Comparison of ENCODE assay signal across 19 mouse cellular contexts in genomic region chr11:45960003-45960402, GRCm38 (mm10). TPM values are rescaled to one million over a fixed set of nuclear protein-coding genes. Genes with fewer than 3 reads are reported as not detected.
DNase-seq lines count a peak whose midpoint lies in the region; ATAC-seq and TF ChIP-seq lines count a peak whose summit lies in the region.
"Had no signal": no experiment of that assay in that cellular context is flagged by ENCODE, and none has a peak within 500 bp of the region (broad histone marks: within the 10 kb centered on the region; RNA-seq: fewer than 3 reads in every experiment).

No protein-coding gene starts in this region.

- H3K4me2 ChIP-seq in hindbrain, embryonic 16.5 days (ENCODE audit: low read length): no peak overlapping the region
- H3K4me2 ChIP-seq: heart, embryonic 13.5 days; limb, embryonic 15.5 days; lung, embryonic 15.5 days had no signal

- no peak overlapping the region for H3K9ac ChIP-seq in heart, adult 2 months (ENCODE audit: low read depth, low read length)
- H3K9ac ChIP-seq in hindbrain, embryonic 16.5 days (ENCODE audit: low read depth, low read length): no peak overlapping the region
- H3K9ac ChIP-seq: heart, embryonic 13.5 days; limb, embryonic 15.5 days; lung, embryonic 15.5 days had no signal

- no peaks in the 10 kb centered on the region for H3K36me3 ChIP-seq in heart, adult 2 months (ENCODE audit: control insufficient read depth, insufficient read depth, low read length)
- H3K36me3 ChIP-seq in heart, embryonic 10.5 days: no peaks in the 10 kb centered on the region
- no peaks in the 10 kb centered on the region for H3K36me3 ChIP-seq in thymus, adult 2 months (ENCODE audit: control insufficient read depth, insufficient read depth, low read length)
- H3K36me3 ChIP-seq in hindbrain, embryonic 16.5 days (ENCODE audit: control insufficient read depth, insufficient read depth, low read length): no peaks in the 10 kb centered on the region
- H3K36me3 ChIP-seq: forebrain, embryonic 10.5 days; heart, embryonic 13.5 days; limb, embryonic 15.5 days; lung, embryonic 15.5 days had no signal

- H3K4me1 ChIP-seq in heart, adult 2 months (ENCODE audit: control insufficient read depth, insufficient read depth, low read length): no peaks in the 10 kb centered on the region
- 0 out of 2 replicates have a peak, but pooled peaks cover under 1% of the 10 kb centered on the region for H3K4me1 ChIP-seq in heart, embryonic 10.5 days
- no peaks in the 10 kb centered on the region for H3K4me1 ChIP-seq in thymus, adult 2 months (replicated peaks; ENCODE audit: control insufficient read depth, insufficient read depth, low read length)
- H3K4me1 ChIP-seq in hindbrain, embryonic 16.5 days (ENCODE audit: control insufficient read depth, insufficient read depth, low read depth, low read length): no peaks in the 10 kb centered on the region
- H3K4me1 ChIP-seq: heart, embryonic 13.5 days; limb, embryonic 15.5 days; lung, embryonic 15.5 days had no signal

- ATAC-seq in hindbrain, embryonic 16.5 days: no peak
- ATAC-seq: inflammation-experienced regulatory T-cells, adult 6 months had no signal

- no peaks in the 10 kb centered on the region for H3K79me2 ChIP-seq in heart, adult 2 months (replicated peaks; ENCODE audit: control insufficient read depth, insufficient read depth, low read length)

- H3K27ac ChIP-seq in heart, adult 2 months: no peak overlapping the region
- H3K27ac ChIP-seq in heart, embryonic 10.5 days: no peak overlapping the region
- H3K27ac ChIP-seq in thymus, adult 2 months (ENCODE audit: control insufficient read depth, insufficient read depth, low read length): no peak overlapping the region
- no peak overlapping the region for H3K27ac ChIP-seq in gastrocnemius, adult 2 months
- no peak overlapping the region for H3K27ac ChIP-seq in hindbrain, embryonic 16.5 days (ENCODE audit: low read depth, low read length)
- H3K27ac ChIP-seq: forebrain, embryonic 10.5 days; heart, embryonic 13.5 days; limb, embryonic 15.5 days; lung, embryonic 15.5 days had no signal

- no peak overlapping the region for H3K4me3 ChIP-seq in heart, adult 2 months
- no peak overlapping the region for H3K4me3 ChIP-seq in heart, embryonic 10.5 days
- no peak overlapping the region for H3K4me3 ChIP-seq in thymus, adult 2 months (ENCODE audit: control insufficient read depth, insufficient read depth, low read length)
- H3K4me3 ChIP-seq in gastrocnemius, adult 2 months: no peak overlapping the region
- no peak overlapping the region for H3K4me3 ChIP-seq in hindbrain, embryonic 16.5 days (ENCODE audit: low read length)
- H3K4me3 ChIP-seq: forebrain, embryonic 10.5 days; heart, embryonic 13.5 days; limb, embryonic 15.5 days; lung, embryonic 15.5 days; megakaryocyte, embryonic 14.5 days had no signal

- no peaks in the 10 kb centered on the region for H3K27me3 ChIP-seq in heart, adult 2 months (ENCODE audit: control insufficient read depth, insufficient read depth, low read length)
- no peaks in the 10 kb centered on the region for H3K27me3 ChIP-seq in heart, embryonic 10.5 days (ENCODE audit: insufficient read depth, poor library complexity, severe bottlenecking)
- H3K27me3 ChIP-seq in thymus, adult 2 months (ENCODE audit: control insufficient read depth, insufficient read depth, low read length): no peaks in the 10 kb centered on the region
- no peaks in the 10 kb centered on the region for H3K27me3 ChIP-seq in hindbrain, embryonic 16.5 days (replicated peaks; ENCODE audit: control insufficient read depth, insufficient read depth, low read length)
- H3K27me3 ChIP-seq: heart, embryonic 13.5 days; limb, embryonic 15.5 days; lung, embryonic 15.5 days had no signal

- H3K9me3 ChIP-seq in heart, embryonic 10.5 days: no peaks in the 10 kb centered on the region
- H3K9me3 ChIP-seq in hindbrain, embryonic 16.5 days (ENCODE audit: control insufficient read depth, low read length): no peaks in the 10 kb centered on the region
- H3K9me3 ChIP-seq: forebrain, embryonic 10.5 days; limb, embryonic 15.5 days; lung, embryonic 15.5 days had no signal

- no peak for TF ChIP-seq POLR2A in heart, adult 2 months (IDR thresholded peaks at IDR 0.05; ENCODE audit: insufficient read depth, low read depth, low read length)
- no peak for TF ChIP-seq POLR2A in thymus, adult 2 months (IDR thresholded peaks at IDR 0.05; ENCODE audit: control insufficient read depth, extremely low read depth, insufficient read depth, low read length, poor library complexity)

- whole genome bisulfite sequencing in heart, adult 2 months: 83% methylated on average over 5 of the region's 5 CpGs
- 80% methylated on average over 5 of the region's 5 CpGs for WGBS in heart, embryonic 10.5 days
- WGBS in thymus, adult 2 months: 90% methylated on average over 5 of the region's 5 CpGs
- 86% methylated on average over 5 of the region's 5 CpGs for WGBS in hindbrain, embryonic 16.5 days

- DNase-seq in heart, adult 2 months: no peak
- DNase-seq in heart, embryonic 10.5 days (ENCODE audit: low spot score): no peak
- DNase-seq in thymus, adult 2 months: peak; percentile 26
- DNase-seq in thymus, postnatal 36 days: no peak
- peak; percentile 13 for DNase-seq in T-cell, adult 2 months (ENCODE audit: low spot score)
- DNase-seq in thymus, postnatal 4 days: peak; percentile 48
- DNase-seq in gastrocnemius, adult 2 months: no peak
- DNase-seq: adrenal gland, adult 8-10 months; gastrocnemius, postnatal 36 days; kidney, postnatal 14 days had no signal

- peak; percentile 4; the same call in 1 of the 2 replicates for TF ChIP-seq CTCF in heart, adult 2 months (IDR thresholded peaks at IDR 0.05)
- TF ChIP-seq CTCF in thymus, adult 2 months (IDR thresholded peaks at IDR 0.05; ENCODE audit: borderline replicate concordance, control insufficient read depth, extremely low read depth, insufficient read depth, low read length, poor library complexity): no peak
- TF ChIP-seq CTCF in gastrocnemius, adult 2 months (IDR thresholded peaks at IDR 0.05): no peak

- intact Hi-C loops in heart, adult 2 months (cut with DNase I): no loop called here
- intact Hi-C loops in gastrocnemius, adult 2 months (cut with DNase I): no loop called here

- TF ChIP-seq EP300 in heart, adult 2 months (IDR thresholded peaks at IDR 0.05; ENCODE audit: insufficient read depth, low read depth, low read length): no peak

RNA-seq across cellular contexts. Expression of gene Thg1l, which starts 4.7 kb away (rescaled TPM):
- total RNA-seq in heart, adult 2 months (2021): 1 to 10 TPM; 5.9 to 6.0 TPM
- 5.7 and 7.2 TPM in 2 replicates for polyA plus RNA-seq in heart, adult 2 months (2012; rRNA removed)
- polyA plus RNA-seq in heart, embryonic 10.5 days (2016; fragmentation: Nextera tagmentation; extraction: Ambion mirVana): 9.0 and 9.9 TPM in 2 replicates
- polyA plus RNA-seq in thymus, adult 2 months (2012; rRNA removed): 9.1 and 11.4 TPM in 2 replicates
- 1 to 10 TPM; 2.3 to 2.9 TPM for total RNA-seq in gastrocnemius, adult 2 months (2021)
- 9.5 and 9.9 TPM in 2 replicates for polyA plus RNA-seq in hindbrain, embryonic 16.5 days (2015; fragmentation: Nextera tagmentation; extraction: Ambion mirVana)

RNA-seq across cellular contexts. Expression of gene Lsm11, which starts 15.3 kb away (rescaled TPM):
- 1 to 10 TPM; 3.4 to 4.0 TPM for total RNA-seq in heart, adult 2 months (2021)
- polyA plus RNA-seq in heart, adult 2 months (2012; rRNA removed): 2.0 and 3.8 TPM in 2 replicates
- 7.6 and 8.5 TPM in 2 replicates for polyA plus RNA-seq in heart, embryonic 10.5 days (2016; fragmentation: Nextera tagmentation; extraction: Ambion mirVana)
- polyA plus RNA-seq in thymus, adult 2 months (2012; rRNA removed): 11.4 and 13.0 TPM in 2 replicates
- total RNA-seq in gastrocnemius, adult 2 months (2021): 1 to 10 TPM; 1.8 to 2.5 TPM
- 24.4 and 24.6 TPM in 2 replicates for polyA plus RNA-seq in hindbrain, embryonic 16.5 days (2015; fragmentation: Nextera tagmentation; extraction: Ambion mirVana)

RNA-seq across cellular contexts. Expression of gene Sox30, which starts 20.1 kb away (rescaled TPM):
- total RNA-seq in heart, adult 2 months (2021): under 1 TPM; 0.16 to 0.18 TPM
- polyA plus RNA-seq in heart, adult 2 months (2012; rRNA removed): 0.09 and 0.14 TPM in 2 replicates
- polyA plus RNA-seq in heart, embryonic 10.5 days (2016; fragmentation: Nextera tagmentation; extraction: Ambion mirVana): 0.05 and 0.20 TPM in 2 replicates
- polyA plus RNA-seq in thymus, adult 2 months (2012; rRNA removed): 0.17 and 0.26 TPM in 2 replicates
- total RNA-seq in gastrocnemius, adult 2 months (2021): not detected
- polyA plus RNA-seq in hindbrain, embryonic 16.5 days (2015; fragmentation: Nextera tagmentation; extraction: Ambion mirVana): not detected in 2 replicates
- total RNA-seq: gastrocnemius, postnatal 36 days; hematopoietic stem cell, adult 5-6 weeks; neutrophil, adult 5-6 weeks had no signal
- polyA plus RNA-seq: forebrain, embryonic 10.5 days had no signal

Comparison
In these comparisons a context has a peak if more than half of its experiments do, and no peak if none do; other contexts are left out.
1. DNase-seq: peak in thymus, adult 2 months (single experiment), T-cell, adult 2 months (single experiment) and thymus, postnatal 4 days (single experiment); none in heart, adult 2 months (0 of 2), heart, embryonic 10.5 days (single experiment), thymus, postnatal 36 days (0 of 2) and gastrocnemius, adult 2 months (single experiment).